Mouse (Mus musculus): ENCODE results near the gene Ehd2. TPM values are rescaled to one million over a fixed set of nuclear protein-coding genes. Genes with fewer than 3 reads are reported as not detected.
"Not testable (repeated sequence)": the region's sequence is repeated elsewhere in the genome, so short reads cannot be mapped to it uniquely, and the experiment has no call there.

The Ehd2 gene
- total RNA-seq, 1 experiment from 2014 or later, result 119 TPM

GRCm38 (mm10) chr7:15945721-15946536 lies 21.4 kb downstream of the Ehd2 start, which contains the start of gene Nop53:
Gene Nop53 (minus strand): TSS chr7:15946074.
- DNase-seq, result peak; percentile 93

GRCm38 (mm10) chr7:15945211-15945610 lies 22.2 kb downstream of the Ehd2 start:
- DNase-seq, result no peak

- DNase-seq, result no peak
Measured at GRCm38 (mm10) chr7:15944311-15944710, 23.1 kb downstream of the Ehd2 start.

- no peak for DNase-seq
Measured at GRCm38 (mm10) chr7:15938621-15939020, 28.7 kb downstream of the Ehd2 start.

- DNase-seq, result no peak
Measured at GRCm38 (mm10) chr7:15937491-15937890, 29.9 kb downstream of the Ehd2 start.

- DNase-seq, result peak; percentile 29
Measured at GRCm38 (mm10) chr7:15933437-15934359, 33.7 kb downstream of the Ehd2 start.

- no peak for DNase-seq
Measured at GRCm38 (mm10) chr7:15931635-15932034, 35.7 kb downstream of the Ehd2 start.

- no peak for DNase-seq
Measured at GRCm38 (mm10) chr7:15930543-15930942, 36.8 kb downstream of the Ehd2 start.

GRCm38 (mm10) chr7:15929910-15930309 lies 37.5 kb downstream of the Ehd2 start:
- DNase-seq, result peak; percentile 86

GRCm38 (mm10) chr7:15922220-15922773 lies 45.1 kb downstream of the Ehd2 start, which contains the start of gene Selenow:
Gene Selenow (minus strand): TSS chr7:15922402.
- DNase-seq, result peak; percentile 93

- peak; percentile 44 for DNase-seq
Measured at GRCm38 (mm10) chr7:15921796-15922195, 45.6 kb downstream of the Ehd2 start.

GRCm38 (mm10) chr7:15920645-15921190 lies 46.6 kb downstream of the Ehd2 start:
- DNase-seq, result no peak

- DNase-seq, result no peak
Measured at GRCm38 (mm10) chr7:15919947-15920346, 47.4 kb downstream of the Ehd2 start.

GRCm38 (mm10) chr7:15918371-15918770 lies 49.0 kb downstream of the Ehd2 start:
- DNase-seq, result peak; percentile 57

- DNase-seq, result no peak
Measured at GRCm38 (mm10) chr7:15916996-15917395, 50.4 kb downstream of the Ehd2 start.

- no peak for DNase-seq
Measured at GRCm38 (mm10) chr7:15916134-15916723, 51.1 kb downstream of the Ehd2 start.

GRCm38 (mm10) chr7:15915695-15916094 lies 51.7 kb downstream of the Ehd2 start:
- not testable (repeated sequence) for DNase-seq

- DNase-seq, result no peak
Measured at GRCm38 (mm10) chr7:15914751-15915150, 52.6 kb downstream of the Ehd2 start.

- DNase-seq, result peak; percentile 49
Measured at GRCm38 (mm10) chr7:15914252-15914651, 53.1 kb downstream of the Ehd2 start.

- DNase-seq, result peak; percentile 87
Measured at GRCm38 (mm10) chr7:15912183-15912582, 55.2 kb downstream of the Ehd2 start.

GRCm38 (mm10) chr7:15910521-15910920 lies 56.8 kb downstream of the Ehd2 start:
- no peak for DNase-seq
